Mouse (Mus musculus) liver, embryonic 15.5 days (tissue): ENCODE measurements around the gene Fancf. TPM values are rescaled to one million over a fixed set of nuclear protein-coding genes. Genes with fewer than 3 reads are reported as not detected.

ENCODE experiments used
- ATAC-seq: fragments of 200-750 bp; cut with Nextera tagmentation; 2 replicates; pipeline ENCODE4 v1.8.0; 2017; ENCODE audit warnings: moderate number of reproducible peaks, mild to moderate bottlenecking, moderate library complexity; ENCODE audit not compliant: insufficient read depth
- H3K27ac ChIP-seq: fragments of 300-500 bp; sonication (generic); replicated peaks from 2 replicates; pipeline ENCODE4 v1.5.1; 2015; ENCODE audit warnings: mild to moderate bottlenecking, inconsistent platforms
- H3K27me3 ChIP-seq: fragments of 300-500 bp; sonication (generic); 2 replicates; pipeline ENCODE4 v1.6.1; 2015; ENCODE audit warnings: mild to moderate bottlenecking, inconsistent platforms
- H3K36me3 ChIP-seq: fragments of 300-500 bp; sonication (generic); replicated peaks from 2 replicates; pipeline ENCODE4 v1.6.1; 2015; ENCODE audit warnings: moderate library complexity, mild to moderate bottlenecking, inconsistent platforms
- H3K4me1 ChIP-seq: fragments of 300-500 bp; sonication (generic); replicated peaks from 2 replicates; pipeline ENCODE4 v1.6.1; 2015; ENCODE audit warnings: inconsistent platforms
- H3K4me2 ChIP-seq: fragments of 300-500 bp; sonication (generic); 2 replicates; pipeline ENCODE4 v1.6.1; 2015; ENCODE audit warnings: moderate library complexity, mild to moderate bottlenecking, inconsistent platforms
- H3K4me3 ChIP-seq: fragments of 300-500 bp; sonication (generic); replicated peaks from 2 replicates; pipeline ENCODE4 v1.5.1; 2015; ENCODE audit warnings: mild to moderate bottlenecking, inconsistent platforms
- H3K9ac ChIP-seq: fragments of 300-500 bp; sonication (generic); 2 replicates; pipeline ENCODE4 v1.6.1; 2015; ENCODE audit warnings: moderate library complexity, mild to moderate bottlenecking, inconsistent platforms
- H3K9me3 ChIP-seq: fragments of 300-500 bp; sonication (generic); replicated peaks from 2 replicates; pipeline ENCODE4 v1.6.1; 2016; ENCODE audit warnings: inconsistent platforms
- WGBS: fragments of 180-500 bp; shearing (Covaris S2); methylation state at CpG from one replicate; pipeline ENCODE4 v1.1.7; 2015; ENCODE audit warnings: mixed read lengths; ENCODE audit not compliant: insufficient replicate concordance; 5-methylcytosine and 5-hydroxymethylcytosine counted together
- polyA plus RNA-seq: library from polyadenylated mRNA; unstranded; fragments of >200 nt; fragmentation: Nextera tagmentation; extraction: Ambion mirVana; gene quantifications from 2 replicates; pipeline ENCODE4 v1.2.1, GENCODE M21; 2015

The Fancf gene
- polyA plus RNA-seq, 1 experiment from 2014 or later = 6.4 TPM

DNA sequence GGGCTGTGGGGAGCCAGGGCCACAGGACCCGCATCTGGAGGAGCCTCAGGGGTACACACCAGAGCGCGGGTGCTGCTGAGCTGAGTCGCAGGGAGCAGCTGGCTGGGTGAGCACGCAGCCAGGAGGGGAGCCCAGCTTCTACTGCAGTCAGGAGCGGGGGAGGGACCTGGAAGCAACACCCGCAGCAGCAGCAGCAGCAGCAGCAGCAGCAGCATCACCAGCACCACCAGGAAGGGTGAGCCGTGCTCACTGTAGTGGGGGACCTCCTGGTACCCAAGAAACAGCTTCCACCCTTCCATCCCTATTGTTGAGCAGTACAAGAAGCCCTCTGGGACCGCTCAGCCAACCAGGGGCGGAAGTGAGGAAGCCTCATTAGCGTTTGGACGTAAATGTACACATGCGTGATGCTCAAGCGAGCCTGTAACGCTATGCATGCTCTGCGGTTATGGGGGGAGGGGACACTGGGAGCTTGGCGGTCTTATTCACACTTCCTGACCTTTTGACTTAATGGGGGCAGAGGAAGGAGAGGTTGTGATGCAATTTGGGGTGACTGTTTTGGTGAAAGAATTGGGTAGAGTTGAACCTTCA is 17.2 kb upstream of the Fancf start:
- no peak overlapping the region for H3K9ac ChIP-seq
- H3K36me3 ChIP-seq = no peaks in the 10 kb centered on the region
- under 1% methylated on average over 17 of the region's 17 CpGs for WGBS

DNA sequence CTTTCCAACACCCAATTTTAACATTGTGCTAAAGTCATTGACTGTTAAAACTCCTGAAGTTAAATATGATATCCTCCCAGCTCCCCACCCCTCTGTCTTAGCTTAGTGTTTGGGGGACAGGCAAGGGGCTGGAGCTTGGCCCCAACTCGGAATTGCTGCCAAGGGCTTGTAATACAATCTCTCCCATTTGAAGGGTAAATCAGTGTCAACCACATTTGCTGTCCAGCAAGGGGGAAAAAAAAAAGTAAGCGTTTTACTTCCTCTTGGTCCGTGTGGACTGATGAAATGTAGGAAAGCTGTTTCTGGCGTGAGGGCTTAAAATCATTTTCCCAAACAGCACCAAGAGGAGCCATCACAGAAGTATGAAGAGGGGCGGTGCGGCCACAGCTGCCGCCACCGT is 16.7 kb upstream of the Fancf start:
- Histone ChIP-seq H3K9me3 (no peaks in the 10 kb centered on the region), H3K4me1 (peaks cover 10% of the 10 kb centered on the region; the same call in 1 of the 2 replicates), H3K4me3 (peak overlapping the region; percentile 39), H3K36me3 (no peaks in the 10 kb centered on the region), H3K4me2 (peak overlapping the region; percentile 66), H3K27ac (no peak overlapping the region), H3K27me3 (0 out of 2 replicates have a peak, but pooled peaks cover 5% of the 10 kb centered on the region), H3K9ac (no peak overlapping the region)
- WGBS = 6% methylated on average over 8 of the region's 8 CpGs
- ATAC-seq = no peak

More for the DNA sequence above, 17.2 kb upstream of the Fancf start:
- Histone ChIP-seq H3K4me3 (peak overlapping the region; percentile 39), H3K4me2 (peak overlapping the region; percentile 66), H3K27ac (no peak overlapping the region), H3K27me3 (0 out of 2 replicates have a peak, but pooled peaks cover 5% of the 10 kb centered on the region), H3K9me3 (no peaks in the 10 kb centered on the region), H3K4me1 (peaks cover 10% of the 10 kb centered on the region; the same call in 1 of the 2 replicates)
- peak; percentile 49; the same call in 1 of the 2 replicates for ATAC-seq

GRCm38 (mm10) chr7:51876316-51876715 is 14.2 kb upstream of the Fancf start:
- no peak overlapping the region for H3K4me3 ChIP-seq
- no peak overlapping the region for H3K9ac ChIP-seq
- ATAC-seq = no peak
- H3K27me3 ChIP-seq = 0 out of 2 replicates have a peak, but pooled peaks cover 5% of the 10 kb centered on the region
- H3K4me1 ChIP-seq = peaks cover 10% of the 10 kb centered on the region; the same call in 1 of the 2 replicates
- H3K4me2 ChIP-seq = no peak overlapping the region
- no peaks in the 10 kb centered on the region for H3K9me3 ChIP-seq
- H3K36me3 ChIP-seq = no peaks in the 10 kb centered on the region
- H3K27ac ChIP-seq = no peak overlapping the region

DNA sequence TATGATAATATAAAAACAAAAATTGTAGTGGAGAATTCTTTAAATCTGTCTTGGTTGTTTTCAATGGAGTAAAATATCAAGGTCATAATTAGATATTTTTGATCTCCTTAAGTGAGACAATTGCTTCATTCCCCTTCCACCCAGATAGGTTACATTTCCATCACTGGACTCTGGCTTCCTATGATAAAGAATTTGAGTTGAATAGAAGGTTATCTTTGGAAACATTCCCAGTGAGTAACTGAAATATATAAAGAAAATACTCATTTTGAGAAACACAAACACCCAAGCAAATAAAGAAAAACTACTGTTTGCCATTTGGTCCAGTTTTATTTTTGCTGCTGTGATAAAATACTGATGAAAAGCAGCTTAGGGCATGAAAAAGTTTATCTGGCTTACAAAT is 10.5 kb upstream of the Fancf start:
- no peak overlapping the region for H3K4me3 ChIP-seq
- no peaks in the 10 kb centered on the region for H3K4me1 ChIP-seq
- H3K9ac ChIP-seq = no peak overlapping the region
- no peak overlapping the region for H3K4me2 ChIP-seq
- H3K27me3 ChIP-seq = no peaks in the 10 kb centered on the region
- H3K9me3 ChIP-seq = no peaks in the 10 kb centered on the region
- H3K27ac ChIP-seq = no peak overlapping the region
- H3K36me3 ChIP-seq = 0 out of 2 replicates have a peak, but pooled peaks cover 3% of the 10 kb centered on the region
- no peak for ATAC-seq

- Histone ChIP-seq H3K27me3 (no peaks in the 10 kb centered on the region), H3K4me3 (no peak overlapping the region), H3K9ac (no peak overlapping the region), H3K9me3 (no peaks in the 10 kb centered on the region), H3K4me2 (no peak overlapping the region), H3K27ac (no peak overlapping the region), H3K36me3 (0 out of 2 replicates have a peak, but pooled peaks cover 5% of the 10 kb centered on the region), H3K4me1 (no peaks in the 10 kb centered on the region)
- 46% methylated on average over 1 of the region's 1 CpGs for whole genome bisulfite sequencing
- ATAC-seq = no peak
Measured at GRCm38 (mm10) chr7:51872041-51872440, 10.0 kb upstream of the Fancf start.

DNA sequence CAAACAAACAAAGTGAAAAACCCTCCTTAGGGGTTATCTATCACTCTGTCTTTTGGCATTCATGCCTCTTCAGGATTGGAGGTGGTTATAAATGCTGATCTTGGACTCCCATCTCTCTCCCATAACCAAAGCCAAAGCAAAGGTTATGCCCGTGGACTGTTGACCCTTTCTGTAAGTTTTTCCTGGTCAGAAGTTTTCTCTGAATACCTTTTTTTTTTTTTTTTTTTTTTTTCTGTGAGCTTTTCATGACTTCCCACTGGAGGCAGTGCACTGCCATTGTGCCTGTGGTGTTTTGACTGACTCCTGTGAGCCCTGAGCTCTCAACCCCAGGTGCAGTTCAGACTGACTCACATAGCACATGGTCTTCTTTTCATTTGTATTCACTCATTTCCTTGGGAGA is 5.9 kb upstream of the Fancf start:
- 57% methylated on average over 1 of the region's 1 CpGs for WGBS
- H3K36me3 ChIP-seq = 0 out of 2 replicates have a peak, but pooled peaks cover 13% of the 10 kb centered on the region
- H3K9me3 ChIP-seq = no peaks in the 10 kb centered on the region
- H3K27ac ChIP-seq = no peak overlapping the region
- H3K9ac ChIP-seq = no peak overlapping the region
- H3K4me1 ChIP-seq = peaks cover 11% of the 10 kb centered on the region
- no peak overlapping the region for H3K4me2 ChIP-seq
- no peak for ATAC-seq
- no peak overlapping the region for H3K4me3 ChIP-seq
- H3K27me3 ChIP-seq = no peaks in the 10 kb centered on the region

GRCm38 (mm10) chr7:51865336-51865735 is 3.3 kb upstream of the Fancf start:
- WGBS = 54% methylated on average over 1 of the region's 1 CpGs
- Histone ChIP-seq H3K4me1 (peaks cover 25% of the 10 kb centered on the region), H3K27ac (no peak overlapping the region), H3K9me3 (no peaks in the 10 kb centered on the region), H3K4me3 (no peak overlapping the region), H3K9ac (no peak overlapping the region), H3K27me3 (no peaks in the 10 kb centered on the region), H3K36me3 (0 out of 2 replicates have a peak, but pooled peaks cover 13% of the 10 kb centered on the region), H3K4me2 (no peak overlapping the region)
- no peak for ATAC-seq

GRCm38 (mm10) chr7:51862842-51863241 is 775 bp upstream of the Fancf start:
- Histone ChIP-seq H3K36me3 (peaks cover 18% of the 10 kb centered on the region; the same call in 1 of the 2 replicates), H3K9me3 (no peaks in the 10 kb centered on the region), H3K4me2 (peak overlapping the region; percentile 91), H3K27ac (peak overlapping the region; percentile 83; the same call in 1 of the 2 replicates), H3K9ac (peak overlapping the region; percentile 76), H3K4me1 (peaks cover 33% of the 10 kb centered on the region), H3K27me3 (no peaks in the 10 kb centered on the region), H3K4me3 (peak overlapping the region; percentile 91)
- no peak for ATAC-seq
- 51% methylated on average over 3 of the region's 3 CpGs for WGBS

- peak within 1 kb of the TSS; percentile 91 for H3K4me2 ChIP-seq
- H3K9me3 ChIP-seq = no peaks in the 10 kb centered on the region
- H3K27me3 ChIP-seq = no peaks in the 10 kb centered on the region
- ATAC-seq = peak; percentile 87
- peak within 1 kb of the TSS; percentile 93 for H3K27ac ChIP-seq
- H3K36me3 ChIP-seq = peaks cover 19% of the 10 kb centered on the region
- WGBS = 8% methylated on average over 105 of the region's 105 CpGs
- peak within 1 kb of the TSS; percentile 91 for H3K4me3 ChIP-seq
- peak within 1 kb of the TSS; percentile 76 for H3K9ac ChIP-seq
- peaks cover 33% of the 10 kb centered on the region for H3K4me1 ChIP-seq
Measured at GRCm38 (mm10) chr7:51861250-51862096, 594 bp downstream of the Fancf start, which contains the start of gene Gas2. Gene Gas2 (plus strand): TSS chr7:51862015.

- H3K27me3 ChIP-seq = no peaks in the 10 kb centered on the region
- no peaks in the 10 kb centered on the region for H3K9me3 ChIP-seq
- WGBS = 72% methylated on average over 5 of the region's 5 CpGs
- H3K4me1 ChIP-seq = no peaks in the 10 kb centered on the region
- no peak for ATAC-seq
- no peak overlapping the region for H3K9ac ChIP-seq
- H3K36me3 ChIP-seq = no peaks in the 10 kb centered on the region
- H3K4me3 ChIP-seq = no peak overlapping the region
- H3K27ac ChIP-seq = no peak overlapping the region
- H3K4me2 ChIP-seq = no peak overlapping the region
Measured at GRCm38 (mm10) chr7:51851890-51852507, 10.1 kb downstream of the Fancf start.

- Histone ChIP-seq H3K4me1 (no peaks in the 10 kb centered on the region), H3K36me3 (no peaks in the 10 kb centered on the region), H3K9me3 (no peaks in the 10 kb centered on the region), H3K4me3 (no peak overlapping the region), H3K9ac (no peak overlapping the region), H3K4me2 (no peak overlapping the region), H3K27me3 (no peaks in the 10 kb centered on the region), H3K27ac (no peak overlapping the region)
- ATAC-seq = no peak
- WGBS = 49% methylated on average over 6 of the region's 6 CpGs
Measured at GRCm38 (mm10) chr7:51850877-51851276, 11.2 kb downstream of the Fancf start.
